Mouse (Mus musculus): ENCODE measurements around the gene Zswim8. TPM values are rescaled to one million over a fixed set of nuclear protein-coding genes. Genes with fewer than 3 reads are reported as not detected.
A peak's percentile ranks its signal among the peaks of the same experiment; 100 is the strongest.

The Zswim8 gene
- polyA plus RNA-seq, 1 experiment from 2014 or later: 30.6 TPM

- Histone ChIP-seq H3K4me1 (no peaks in the 10 kb centered on the region; the same call in 1 of the 2 replicates), H3K36me3 (peaks cover 85% of the 10 kb centered on the region), H3K27me3 (no peaks in the 10 kb centered on the region), H3K4me2 (no peak overlapping the region), H3K9ac (no peak overlapping the region), H3K27ac (no peak overlapping the region), H3K9me3 (replicated peaks) (no peaks in the 10 kb centered on the region), H3K4me3 (replicated peaks) (no peak overlapping the region)
- no peak for ATAC-seq (replicated peaks; ENCODE audit: low FRiP score)
- WGBS: 76% methylated on average over 5 of the region's 5 CpGs
Observed at GRCm38 (mm10) chr14:20764942-20765341, 57.6 kb downstream of the Zswim8 start.

GRCm38 (mm10) chr14:20765642-20766258, 58.4 kb downstream of the Zswim8 start:
- no peak overlapping the region for H3K4me2 ChIP-seq
- 32% methylated on average over 12 of the region's 12 CpGs for WGBS
- H3K4me1 ChIP-seq: no peaks in the 10 kb centered on the region; the same call in 1 of the 2 replicates
- H3K9ac ChIP-seq: 0 out of 2 replicates have a peak overlapping the region, but pooled peaks have one; percentile 10
- ATAC-seq (replicated peaks; ENCODE audit: low FRiP score): 0 out of 2 replicates have a peak, but pooled peaks have one; percentile 52
- H3K36me3 ChIP-seq: peaks cover 85% of the 10 kb centered on the region
- no peak overlapping the region for H3K4me3 ChIP-seq (replicated peaks)
- no peaks in the 10 kb centered on the region for H3K9me3 ChIP-seq (replicated peaks)
- H3K27me3 ChIP-seq: no peaks in the 10 kb centered on the region
- H3K27ac ChIP-seq: peak overlapping the region; percentile 46; the same call in 1 of the 2 replicates

GRCm38 (mm10) chr14:20767936-20768335, 60.6 kb downstream of the Zswim8 start:
- Histone ChIP-seq H3K27me3 (no peaks in the 10 kb centered on the region), H3K4me2 (no peak overlapping the region), H3K36me3 (peaks cover 69% of the 10 kb centered on the region)

GRCm38 (mm10) chr14:20768581-20768980, 61.2 kb downstream of the Zswim8 start:
- Histone ChIP-seq H3K4me3 (replicated peaks) (no peak overlapping the region), H3K4me1 (peaks cover 12% of the 10 kb centered on the region; the same call in 1 of the 2 replicates), H3K9ac (no peak overlapping the region), H3K9me3 (replicated peaks) (no peaks in the 10 kb centered on the region), H3K36me3 (peaks cover 63% of the 10 kb centered on the region), H3K27me3 (no peaks in the 10 kb centered on the region), H3K27ac (no peak overlapping the region), H3K4me2 (no peak overlapping the region)
- 82% methylated on average over 5 of the region's 5 CpGs for WGBS
- no peak for ATAC-seq (replicated peaks; ENCODE audit: low FRiP score)

More at GRCm38 (mm10) chr14:20767936-20768335, 60.6 kb downstream of the Zswim8 start:
- no peak overlapping the region for H3K27ac ChIP-seq
- 94% methylated on average over 7 of the region's 7 CpGs for WGBS
- ATAC-seq (replicated peaks; ENCODE audit: low FRiP score): no peak
- H3K4me3 ChIP-seq (replicated peaks): no peak overlapping the region
- H3K4me1 ChIP-seq: peaks cover 5% of the 10 kb centered on the region; the same call in 1 of the 2 replicates
- H3K9ac ChIP-seq: no peak overlapping the region
- no peaks in the 10 kb centered on the region for H3K9me3 ChIP-seq (replicated peaks)

GRCm38 (mm10) chr14:20771941-20772340, 64.6 kb downstream of the Zswim8 start:
- ATAC-seq (replicated peaks; ENCODE audit: low FRiP score): no peak
- WGBS: 89% methylated on average over 3 of the region's 3 CpGs
- no peak overlapping the region for H3K27ac ChIP-seq
- no peaks in the 10 kb centered on the region for H3K9me3 ChIP-seq (replicated peaks)
- no peaks in the 10 kb centered on the region for H3K27me3 ChIP-seq
- no peak overlapping the region for H3K9ac ChIP-seq
- H3K36me3 ChIP-seq: peaks cover 46% of the 10 kb centered on the region
- no peak overlapping the region for H3K4me3 ChIP-seq (replicated peaks)
- no peak overlapping the region for H3K4me2 ChIP-seq
- H3K4me1 ChIP-seq: peaks cover 40% of the 10 kb centered on the region

GRCm38 (mm10) chr14:20772808-20773207, 65.5 kb downstream of the Zswim8 start:
- H3K36me3 ChIP-seq: peaks cover 49% of the 10 kb centered on the region
- H3K9ac ChIP-seq: no peak overlapping the region
- peaks cover 40% of the 10 kb centered on the region for H3K4me1 ChIP-seq
- H3K4me3 ChIP-seq (replicated peaks): no peak overlapping the region
- WGBS: 68% methylated on average over 6 of the region's 6 CpGs
- 0 out of 2 replicates have a peak overlapping the region, but pooled peaks have one; percentile 2 for H3K27ac ChIP-seq
- H3K9me3 ChIP-seq (replicated peaks): no peaks in the 10 kb centered on the region
- no peak overlapping the region for H3K4me2 ChIP-seq
- H3K27me3 ChIP-seq: no peaks in the 10 kb centered on the region
- ATAC-seq (replicated peaks; ENCODE audit: low FRiP score): no peak

Small RNA genes lying within 50 kb of the gene (microRNA-seq; reads per million reads assigned to microRNA genes)
- 0.89 reads per million for gene Mir6946

Other genes starting within 250 kb of the Zswim8 start
- 38.3 and 39.9 TPM in 2 replicates for gene Anxa7, start 227.4 kb upstream of the Zswim8 start, polyA plus RNA-seq (2015; fragmentation: Nextera tagmentation; extraction: Ambion mirVana)
- gene Mss51, start 210.7 kb upstream of the Zswim8 start, polyA plus RNA-seq (2015; fragmentation: Nextera tagmentation; extraction: Ambion mirVana): 0.63 and 1.0 TPM in 2 replicates
- gene Ppp3cb, start 161.0 kb upstream of the Zswim8 start, polyA plus RNA-seq (2015; fragmentation: Nextera tagmentation; extraction: Ambion mirVana): 43.1 and 44.1 TPM in 2 replicates
- 8.4 and 8.9 TPM in 2 replicates for gene Usp54, start 66.5 kb upstream of the Zswim8 start, polyA plus RNA-seq (2015; fragmentation: Nextera tagmentation; extraction: Ambion mirVana)
- 3.2 and 5.9 TPM in 2 replicates for gene Myoz1, start 51.0 kb upstream of the Zswim8 start, polyA plus RNA-seq (2015; fragmentation: Nextera tagmentation; extraction: Ambion mirVana)
- gene Synpo2l, start 39.2 kb upstream of the Zswim8 start, polyA plus RNA-seq (2015; fragmentation: Nextera tagmentation; extraction: Ambion mirVana): 2.2 and 3.3 TPM in 2 replicates
- 98.3 and 106 TPM in 2 replicates for gene Sec24c, start 33.2 kb upstream of the Zswim8 start, polyA plus RNA-seq (2015; fragmentation: Nextera tagmentation; extraction: Ambion mirVana)
- 28.5 and 29.2 TPM in 2 replicates for gene Fut11, start 12.6 kb upstream of the Zswim8 start, polyA plus RNA-seq (2015; fragmentation: Nextera tagmentation; extraction: Ambion mirVana)
- gene Chchd1, start 4.5 kb upstream of the Zswim8 start, polyA plus RNA-seq (2015; fragmentation: Nextera tagmentation; extraction: Ambion mirVana): 201 and 215 TPM in 2 replicates
- 27.3 and 31.6 TPM in 2 replicates for gene Ndst2, start 27.0 kb downstream of the Zswim8 start, polyA plus RNA-seq (2015; fragmentation: Nextera tagmentation; extraction: Ambion mirVana)
- 39.6 and 48.4 TPM in 2 replicates for gene Camk2g, start 86.5 kb downstream of the Zswim8 start, polyA plus RNA-seq (2015; fragmentation: Nextera tagmentation; extraction: Ambion mirVana)
- 10.7 and 12.4 TPM in 2 replicates for gene Plau, start 129.1 kb downstream of the Zswim8 start, polyA plus RNA-seq (2015; fragmentation: Nextera tagmentation; extraction: Ambion mirVana)
- gene Vcl, start 221.8 kb downstream of the Zswim8 start, polyA plus RNA-seq (2015; fragmentation: Nextera tagmentation; extraction: Ambion mirVana): 46.4 and 51.3 TPM in 2 replicates

Measured in kidney, embryonic 15.5 days (tissue).